Mouse (Mus musculus) heart, postnatal 10 days (tissue): ENCODE measurements around the gene Fam120b. TPM values are rescaled to one million over a fixed set of nuclear protein-coding genes. Genes with fewer than 3 reads are reported as not detected.
"Not testable (repeated sequence)": the region's sequence is repeated elsewhere in the genome, so short reads cannot be mapped to it uniquely, and the experiment has no call there.

Experiments used
- DNase-seq, 2 experiments: peaks; one replicate each; pipeline ENCODE4 v3.0.0; 2021
- intact Hi-C: fragments of 180-260 bp; cut with DNase I; formaldehyde crosslinking; loops from one replicate; pipeline ENCODE4 v1.15.1; 2025
- total RNA-seq, 2 experiments: library from RNA; stranded (reverse); gene quantifications; 2 replicates each; pipeline ENCODE4 v1.2.3; 2021

Fam120b gene
- total RNA-seq, 2 experiments from 2014 or later = 10.8 to 11.5 TPM

GRCm38 (mm10) chr17:15429451-15429850 lies 33.4 kb downstream of the Fam120b start:
- no peak for DNase-seq
- intact Hi-C loops = no loop called here

DNA sequence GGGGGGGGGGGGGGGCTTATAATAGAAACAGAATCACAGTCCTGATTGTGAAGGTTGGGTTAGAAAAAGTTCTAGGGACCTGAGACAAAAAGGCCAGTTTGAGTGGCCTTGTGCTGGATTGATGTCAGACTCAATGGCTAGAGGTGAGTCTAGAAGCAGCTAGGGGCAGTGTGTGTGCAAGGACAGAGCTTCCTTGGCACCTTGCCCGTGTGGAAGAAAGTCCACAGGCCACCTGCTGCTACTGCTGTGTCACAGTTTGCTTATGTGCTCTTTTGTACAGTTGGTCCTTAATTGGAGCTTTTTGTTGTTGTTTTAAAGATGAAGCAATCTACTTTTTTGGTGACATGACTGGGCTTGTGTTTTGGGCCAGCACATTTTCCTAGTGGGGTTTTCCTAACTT lies 33.9 kb downstream of the Fam120b start:
- intact Hi-C loops = no loop called here
- peak; percentile 24 to 37 for DNase-seq

GRCm38 (mm10) chr17:15431021-15431514 lies 35.1 kb downstream of the Fam120b start:
- intact Hi-C loops = no loop called here

DNA sequence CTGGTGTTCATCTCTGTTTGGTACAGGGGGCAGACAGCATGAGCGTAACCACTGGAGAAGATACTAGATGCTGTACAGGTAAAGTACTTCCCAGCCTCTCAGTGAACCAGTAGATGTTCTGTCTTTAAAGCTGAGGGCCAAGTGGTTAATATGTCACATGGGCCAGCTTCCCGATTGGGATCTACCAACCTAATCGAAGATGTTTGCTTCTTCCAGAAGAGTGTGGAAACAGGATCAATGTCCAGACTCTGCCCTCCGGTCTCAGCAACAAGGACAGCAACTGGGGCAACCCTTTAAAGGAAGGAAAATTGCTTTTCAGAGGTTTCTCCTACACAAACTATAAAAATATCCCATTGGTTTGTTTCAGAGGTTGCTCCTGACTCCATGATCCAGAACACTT lies 35.5 kb downstream of the Fam120b start:
- intact Hi-C loops = no loop called here
- no peak for DNase-seq

More at GRCm38 (mm10) chr17:15431021-15431514, 35.1 kb downstream of the Fam120b start:
- DNase-seq = no peak

DNA sequence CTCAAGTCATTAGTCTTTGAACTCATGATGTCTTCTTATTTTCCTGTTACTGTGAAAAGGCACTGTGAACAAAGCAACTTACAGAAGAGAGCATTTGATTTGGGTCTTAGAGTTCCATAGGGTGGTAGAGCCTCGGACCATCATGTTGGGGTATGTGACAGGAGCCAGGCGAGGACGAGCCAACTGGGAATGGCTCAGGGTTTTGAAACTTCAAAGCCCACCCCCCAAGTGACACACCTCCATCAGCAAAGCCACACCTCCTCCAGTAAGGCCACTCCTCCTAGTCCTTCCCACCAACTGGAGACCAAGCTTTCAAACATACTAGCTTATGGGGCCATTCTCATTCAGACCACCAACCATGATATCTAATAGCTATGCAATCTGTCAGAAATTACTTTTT lies 36.0 kb downstream of the Fam120b start:
- intact Hi-C loops = no loop called here
- DNase-seq = no peak

GRCm38 (mm10) chr17:15434748-15435147 lies 38.7 kb downstream of the Fam120b start:
- DNase-seq = no peak
- intact Hi-C loops = no loop called here

DNA sequence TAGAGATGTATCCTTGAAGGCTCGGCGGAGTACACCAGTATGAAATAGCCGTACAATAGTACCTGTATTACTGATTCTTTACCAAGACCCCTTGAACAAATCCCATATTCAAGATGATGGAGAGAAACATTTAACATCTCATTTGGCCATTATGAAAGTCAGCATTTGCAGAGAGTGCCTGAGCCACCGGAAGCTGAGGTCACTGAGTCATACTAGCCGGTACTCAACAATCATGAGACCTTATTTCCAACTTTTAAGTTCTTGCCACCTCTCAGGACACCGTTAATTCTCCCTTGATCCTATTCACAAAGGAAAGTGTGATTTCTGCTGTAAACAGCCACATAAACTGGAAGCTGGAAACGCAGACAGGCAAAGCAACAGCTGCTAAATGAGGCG lies 44.1 kb downstream of the Fam120b start:
- no peak for DNase-seq

GRCm38 (mm10) chr17:15440463-15441121 lies 44.6 kb downstream of the Fam120b start:
- no peak for DNase-seq

More for the DNA sequence above, 44.1 kb downstream of the Fam120b start:
- intact Hi-C loops = no loop called here

GRCm38 (mm10) chr17:15445421-15445820 lies 49.4 kb downstream of the Fam120b start:
- intact Hi-C loops = no loop called here

More at GRCm38 (mm10) chr17:15440463-15441121, 44.6 kb downstream of the Fam120b start:
- intact Hi-C loops = no loop called here

GRCm38 (mm10) chr17:15447831-15448230 lies 51.8 kb downstream of the Fam120b start:
- intact Hi-C loops = no loop called here
- no peak for DNase-seq

More at GRCm38 (mm10) chr17:15445421-15445820, 49.4 kb downstream of the Fam120b start:
- DNase-seq = no peak

DNA sequence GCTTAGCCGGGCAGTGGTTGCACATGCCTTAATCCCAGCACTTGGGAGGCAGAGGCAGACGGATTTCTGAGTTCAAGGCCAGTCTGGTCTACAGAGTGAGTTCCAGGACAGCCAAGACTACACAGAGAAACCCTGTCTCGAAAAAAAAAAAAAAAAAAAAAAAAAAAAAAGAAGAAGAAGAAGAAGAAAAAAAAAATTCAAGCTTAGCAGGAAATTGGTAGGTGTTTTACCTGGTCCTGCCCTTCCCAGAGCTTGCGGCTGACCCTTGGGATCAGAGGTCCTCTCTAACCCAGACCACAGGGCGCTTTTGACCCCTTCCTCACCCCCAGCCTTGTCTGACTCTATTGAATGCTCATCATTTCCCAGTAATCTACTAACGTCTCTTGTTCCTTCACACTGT lies 53.1 kb downstream of the Fam120b start:
- intact Hi-C loops, DNase-seq: not testable (repeated sequence)

GRCm38 (mm10) chr17:15449606-15450005 lies 53.6 kb downstream of the Fam120b start:
- DNase-seq = no peak
- intact Hi-C loops = no loop called here

DNA sequence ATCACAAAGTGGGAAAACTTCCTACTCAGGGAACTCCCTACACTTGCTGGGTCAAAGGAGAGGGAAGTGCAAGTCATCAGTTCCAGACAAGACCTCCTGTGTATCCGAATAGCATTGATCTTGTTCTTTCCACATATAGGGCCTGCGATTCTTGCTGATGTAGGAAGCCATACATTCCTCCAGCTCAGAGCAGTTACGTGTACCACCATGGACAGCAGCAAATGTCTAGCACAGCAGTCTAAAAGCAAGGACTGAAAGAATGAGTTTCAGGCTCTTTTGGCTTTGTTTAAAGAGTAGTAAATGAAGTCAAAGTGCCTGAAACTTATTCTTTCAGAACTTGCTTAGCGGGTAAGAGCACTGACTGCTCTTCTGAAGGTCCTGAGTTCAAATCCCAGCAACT lies 59.2 kb downstream of the Fam120b start:
- intact Hi-C loops = no loop called here

DNA sequence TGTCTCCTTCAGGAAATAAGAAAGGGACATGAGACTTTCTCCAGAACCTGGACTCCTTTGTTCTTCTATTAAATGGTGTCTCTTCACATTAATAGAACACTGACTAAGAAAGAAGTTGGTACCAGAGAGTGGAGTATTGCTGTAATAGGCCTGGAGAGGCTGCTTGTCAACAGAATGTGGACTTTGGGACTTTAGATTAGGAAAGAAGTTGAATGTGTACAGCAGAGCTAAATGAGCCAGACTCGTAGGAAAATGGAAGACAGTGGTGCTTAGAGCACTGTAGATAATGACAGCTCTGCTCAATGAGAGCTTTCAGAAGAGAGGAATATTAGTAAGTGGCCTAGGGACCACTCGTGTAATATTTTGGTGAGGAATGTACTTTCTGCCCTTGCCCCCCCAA lies 60.6 kb downstream of the Fam120b start:
- intact Hi-C loops = no loop called here
- no peak for DNase-seq

More for the DNA sequence above, 59.2 kb downstream of the Fam120b start:
- DNase-seq = no peak

- intact Hi-C loops = no loop called here
- peak in 1 of 2 experiments; percentile 8 for DNase-seq
Measured at GRCm38 (mm10) chr17:15459761-15460160, 63.8 kb downstream of the Fam120b start.

DNA sequence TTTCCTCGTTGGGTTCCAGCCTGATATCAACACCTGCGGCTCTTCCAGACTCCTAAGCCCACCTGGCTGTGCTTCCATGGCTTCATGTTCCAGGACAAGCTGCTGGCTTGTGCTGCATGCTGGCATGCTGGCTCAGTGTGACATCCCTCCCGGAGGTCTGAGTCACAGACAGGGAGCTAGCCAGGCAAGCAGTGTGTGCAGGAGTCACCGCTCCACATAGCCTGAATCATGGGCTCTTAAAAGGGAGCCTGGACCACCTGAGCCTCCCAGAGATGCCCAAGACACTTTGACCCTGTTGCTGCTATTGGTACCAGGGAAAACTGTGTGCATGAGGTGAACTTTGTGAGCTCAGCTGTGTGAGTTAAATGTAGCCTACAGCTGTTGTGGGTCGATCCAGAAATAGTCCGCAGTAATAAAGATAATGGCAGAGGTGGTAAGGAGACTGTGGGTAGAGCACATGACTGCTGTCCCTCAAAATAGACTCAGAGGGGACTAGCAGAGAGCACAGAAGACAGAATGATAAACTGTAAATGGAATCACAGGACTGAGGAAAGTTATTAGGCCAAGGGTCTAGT lies 66.0 kb downstream of the Fam120b start:
- intact Hi-C loops = no loop called here
- peak; percentile 49 to 68 for DNase-seq

DNA sequence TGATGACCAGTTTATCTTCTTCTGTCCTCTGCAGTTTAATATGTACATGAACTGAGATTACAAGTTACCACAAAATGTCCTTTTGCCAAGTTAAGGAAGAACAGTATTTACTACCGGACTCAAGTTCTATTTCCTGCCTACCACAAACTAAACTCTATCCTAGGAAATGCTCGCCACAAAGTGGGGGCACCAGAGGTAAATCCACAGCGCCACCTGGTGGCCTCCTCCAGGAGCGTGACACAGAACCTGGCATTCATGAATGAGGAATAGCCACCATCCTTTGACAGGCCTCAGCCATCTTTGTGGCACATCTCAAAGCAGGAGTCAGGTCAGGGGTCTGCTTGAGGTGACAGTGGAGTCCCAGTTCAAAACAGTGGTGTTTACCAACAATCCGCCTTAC lies 71.7 kb downstream of the Fam120b start:
- intact Hi-C loops = loop anchor here (1.0 kb wide), 2 partner anchors 48 to 402 kb away; no protein-coding TSS in a partner anchor
- DNase-seq = peak; percentile 67 to 85

GRCm38 (mm10) chr17:15472671-15473070 lies 76.7 kb downstream of the Fam120b start:
- intact Hi-C loops = no loop called here
- no peak for DNase-seq
